7 mouse cellular contexts compared by ENCODE assay signal in genomic region chr9:61945973-61946611, GRCm38 (mm10). TPM values are rescaled to one million over a fixed set of nuclear protein-coding genes. Genes with fewer than 3 reads are reported as not detected.
DNase-seq lines count a peak whose midpoint lies in the region; ATAC-seq and TF ChIP-seq lines count a peak whose summit lies in the region.

No protein-coding gene starts in this region.

- peaks cover 11% of the 10 kb centered on the region for H3K4me1 ChIP-seq in liver, embryonic 11.5 days (replicated peaks; ENCODE audit: control insufficient read depth, insufficient read depth, low read length)

- peak; percentile 8 to 26; a peak in 2 of 4 replicates for ATAC-seq in hematopoietic stem cell, adult 5-6 weeks (replicated peaks in 1 of 2; ENCODE audit: insufficient read depth in 1 of 2, low FRiP score in 2 of 2, low TSS enrichment in 1 of 2, low read depth in 1 of 2, poor library complexity in 2 of 2, severe bottlenecking in 2 of 2)
- ATAC-seq in liver, embryonic 11.5 days (replicated peaks; ENCODE audit: low FRiP score): peak; percentile 74

- peak overlapping the region; percentile 93 for H3K4me3 ChIP-seq in liver, embryonic 11.5 days (ENCODE audit: low read depth, low read length)
- peak overlapping the region; percentile 57 for H3K4me3 ChIP-seq in myocyte

- H3K27ac ChIP-seq in liver, embryonic 11.5 days (ENCODE audit: low read depth, low read length): peak overlapping the region; percentile 82

- H3K4me2 ChIP-seq in liver, embryonic 11.5 days: peak overlapping the region; percentile 88
- H3K4me2 ChIP-seq in myocyte (ENCODE audit: low read depth): peak overlapping the region; percentile 74

- peaks cover 33% of the 10 kb centered on the region for H3K79me2 ChIP-seq in myocyte (ENCODE audit: control insufficient read depth, insufficient read depth)

- H3K9ac ChIP-seq in liver, embryonic 11.5 days (ENCODE audit: low read depth, low read length): peak overlapping the region; percentile 91

- H3K27me3 ChIP-seq in liver, embryonic 11.5 days (replicated peaks; ENCODE audit: control insufficient read depth, insufficient read depth, low read length): no peaks in the 10 kb centered on the region
- H3K27me3 ChIP-seq in myocyte (ENCODE audit: control insufficient read depth, insufficient read depth, insufficient read length): no peaks in the 10 kb centered on the region

- TF ChIP-seq POLR2A in myocyte (IDR thresholded peaks at IDR 0.05; ENCODE audit: insufficient read length, low read depth): no peak

- H3ac ChIP-seq in myocyte (ENCODE audit: control insufficient read depth, insufficient read length): peak overlapping the region; percentile 24

- intact Hi-C loops in left cerebral cortex, postnatal 4 days (cut with DNase I): loop anchor here (5.0 kb wide), 1 partner anchor 296 kb away; no protein-coding TSS in a partner anchor

- H3K36me3 ChIP-seq in liver, embryonic 11.5 days (ENCODE audit: control insufficient read depth, insufficient read depth, low read length): peaks cover 13% of the 10 kb centered on the region; the same call in 1 of the 2 replicates
- no peaks in the 10 kb centered on the region for H3K36me3 ChIP-seq in myocyte (ENCODE audit: control insufficient read depth, insufficient read depth)

- no peaks in the 10 kb centered on the region for H3K9me3 ChIP-seq in liver, embryonic 11.5 days (ENCODE audit: control insufficient read depth, low read length)

- DNase-seq in spleen, adult 12 weeks (ENCODE audit: low spot score): peak; percentile 45
- DNase-seq in spleen, postnatal 14 days (ENCODE audit: low spot score in 2 of 2): no peak
- peak; percentile 40 for DNase-seq in c-Kit-positive CD71-positive TER-119-negative erythroid progenitor cells, embryonic 14.5 days (ENCODE audit: low read depth)
- DNase-seq in liver, embryonic 11.5 days (ENCODE audit: low spot score): no peak
- DNase-seq in left cerebral cortex, postnatal 4 days: no peak

- under 1% methylated on average over 38 of the region's 38 CpGs for WGBS in liver, embryonic 11.5 days

TF ChIP-seq in myocyte, 11 proteins besides CTCF, POLR2A, EP300 and RAD21:
- TF ChIP-seq REST (IDR thresholded peaks at IDR 0.05; ENCODE audit: insufficient read depth, insufficient read length) (no peak), POLR2AphosphoS2 (IDR thresholded peaks at IDR 0.05; ENCODE audit: insufficient read length, low read depth) (no peak), CEBPB (IDR thresholded peaks at IDR 0.05; ENCODE audit: insufficient read depth, poor library complexity, severe bottlenecking) (no peak), TCF12 (IDR thresholded peaks at IDR 0.05; ENCODE audit: insufficient read depth, poor library complexity, severe bottlenecking) (no peak), USF1 (IDR thresholded peaks at IDR 0.05; ENCODE audit: low read depth) (no peak), TCF3 (IDR thresholded peaks at IDR 0.05; ENCODE audit: insufficient read length, low read depth) (no peak), E2F4 (IDR thresholded peaks at IDR 0.05; ENCODE audit: insufficient read depth) (no peak), MAX (IDR thresholded peaks at IDR 0.05; ENCODE audit: low read depth) (no peak), MYOD1 (IDR thresholded peaks at IDR 0.05; ENCODE audit: control insufficient read depth in 1 of 3, insufficient read length in 2 of 3, low read depth in 2 of 3) (no peak), MYOG (IDR thresholded peaks at IDR 0.05; ENCODE audit: control insufficient read depth in 1 of 3, insufficient read depth in 1 of 3, insufficient read length in 2 of 3, low read depth in 2 of 3) (no peak), SRF (IDR thresholded peaks at IDR 0.05; ENCODE audit: control insufficient read depth, insufficient read length, low read depth) (no peak)
TF ChIP-seq in myocyte: peak in this region for 0.

RNA-seq across cellular contexts. Expression of gene Kif23, which starts 0.5 kb away (rescaled TPM):
- total RNA-seq in hematopoietic stem cell, adult 5-6 weeks (2017): 142 and 175 TPM in 2 replicates
- polyA plus RNA-seq in liver, embryonic 11.5 days (2014; fragmentation: Nextera tagmentation; extraction: Ambion mirVana): 85.1 and 93.8 TPM in 2 replicates
- polyA plus RNA-seq in myocyte (2012; fragmentation: generic; extraction: Trizol): 24.1 TPM
- total RNA-seq in left cerebral cortex, postnatal 4 days (2021): 10 to 100 TPM; 11.2 to 13.1 TPM

RNA-seq across cellular contexts. Expression of gene Rplp1, which starts 31.8 kb away (rescaled TPM):
- 4,785 and 5,477 TPM in 2 replicates for total RNA-seq in hematopoietic stem cell, adult 5-6 weeks (2017)
- polyA plus RNA-seq in liver, embryonic 11.5 days (2014; fragmentation: Nextera tagmentation; extraction: Ambion mirVana): 1,876 and 2,139 TPM in 2 replicates
- polyA plus RNA-seq in myocyte (2012; fragmentation: generic; extraction: Trizol): 9,411 TPM
- total RNA-seq in left cerebral cortex, postnatal 4 days (2021): 1,000 to 10,000 TPM; 2,004 to 2,011 TPM

Comparison
In these comparisons a context has a peak if more than half of its experiments do, and no peak if none do; other contexts are left out.
1. DNase-seq: peak in spleen, adult 12 weeks (single experiment) and c-Kit-positive CD71-positive TER-119-negative erythroid progenitor cells, embryonic 14.5 days (single experiment); none in spleen, postnatal 14 days (0 of 2), liver, embryonic 11.5 days (single experiment) and left cerebral cortex, postnatal 4 days (single experiment).
2. RNA of gene Kif23, which starts 0.5 kb away (total RNA-seq): 142 to 175 TPM in hematopoietic stem cell, adult 5-6 weeks; 11.2 to 13.1 TPM in left cerebral cortex, postnatal 4 days; every median in the first group is over 10 times any median in the second.